Mouse (Mus musculus) forebrain, embryonic 16.5 days (tissue): ENCODE measurements around the gene Stk10. TPM values are rescaled to one million over a fixed set of nuclear protein-coding genes. Genes with fewer than 3 reads are reported as not detected.

Experiments
- ATAC-seq: fragments of 200-750 bp; cut with Nextera tagmentation; 2 replicates; pipeline ENCODE4 v1.8.0; 2017; ENCODE audit warnings: mild to moderate bottlenecking, moderate library complexity
- H3K27ac ChIP-seq: fragments of 300-500 bp; sonication (generic); 2 replicates; pipeline ENCODE4 v1.5.1; 2014; ENCODE audit warnings: low read length, control low read depth
- H3K27me3 ChIP-seq: fragments of 300-500 bp; sonication (generic); replicated peaks from 2 replicates; pipeline ENCODE4 v1.6.1; 2014; ENCODE audit warnings: low read length; ENCODE audit not compliant: control insufficient read depth, insufficient read depth
- H3K36me3 ChIP-seq: fragments of 300-500 bp; sonication (generic); 2 replicates; pipeline ENCODE4 v1.6.1; 2014; ENCODE audit not compliant: control insufficient read depth, insufficient read depth
- H3K4me1 ChIP-seq: fragments of 300-500 bp; sonication (generic); replicated peaks from 2 replicates; pipeline ENCODE4 v1.6.1; 2014; ENCODE audit warnings: low read length; ENCODE audit not compliant: control insufficient read depth, insufficient read depth
- H3K4me2 ChIP-seq: fragments of 300-500 bp; sonication (generic); 2 replicates; pipeline ENCODE4 v1.6.1; 2014; ENCODE audit warnings: mild to moderate bottlenecking, low read length, control low read depth
- H3K4me3 ChIP-seq: fragments of 300-500 bp; sonication (generic); replicated peaks from 2 replicates; pipeline ENCODE4 v1.5.1; 2014; ENCODE audit warnings: mild to moderate bottlenecking, low read length, control low read depth
- H3K9ac ChIP-seq: fragments of 300-500 bp; sonication (generic); replicated peaks from 2 replicates; pipeline ENCODE4 v1.6.1; 2014; ENCODE audit warnings: low read depth, low read length, control low read depth
- H3K9me3 ChIP-seq: fragments of 300-500 bp; sonication (generic); 2 replicates; pipeline ENCODE4 v1.6.1; 2016; ENCODE audit warnings: low read length; ENCODE audit not compliant: control insufficient read depth
- WGBS: fragments of 180-500 bp; shearing (Covaris S2); extraction: QIAGEN DNeasy Blood & Tissue Kit; methylation state at CpG from one replicate; pipeline ENCODE4 v1.1.7; 2014; 5-methylcytosine and 5-hydroxymethylcytosine counted together
- polyA plus RNA-seq: library from polyadenylated mRNA; unstranded; fragments of >200 nt; fragmentation: Nextera tagmentation; extraction: Ambion mirVana; gene quantifications from 2 replicates; pipeline ENCODE4 v1.2.1, GENCODE M21; 2015

Stk10 gene
- polyA plus RNA-seq, 1 experiment from 2014 or later, result 2.8 TPM

GRCm38 (mm10) chr11:32625677-32626076 is 92.6 kb downstream of the Stk10 start:
- Histone ChIP-seq H3K36me3 (no peaks in the 10 kb centered on the region), H3K27ac (no peak overlapping the region)

GRCm38 (mm10) chr11:32626079-32626478 is 93.0 kb downstream of the Stk10 start:
- no peak overlapping the region for H3K4me3 ChIP-seq
- ATAC-seq, result no peak
- H3K36me3 ChIP-seq, result no peaks in the 10 kb centered on the region
- no peaks in the 10 kb centered on the region for H3K9me3 ChIP-seq
- H3K27me3 ChIP-seq, result no peaks in the 10 kb centered on the region
- H3K9ac ChIP-seq, result no peak overlapping the region
- no peak overlapping the region for H3K27ac ChIP-seq
- H3K4me1 ChIP-seq, result peaks cover 8% of the 10 kb centered on the region; the same call in 1 of the 2 replicates
- 79% methylated on average over 6 of the region's 6 CpGs for WGBS
- H3K4me2 ChIP-seq, result no peak overlapping the region

More at GRCm38 (mm10) chr11:32625677-32626076, 92.6 kb downstream of the Stk10 start:
- no peak overlapping the region for H3K4me2 ChIP-seq
- no peak for ATAC-seq
- H3K4me1 ChIP-seq, result peaks cover 8% of the 10 kb centered on the region; the same call in 1 of the 2 replicates
- no peaks in the 10 kb centered on the region for H3K9me3 ChIP-seq
- no peak overlapping the region for H3K4me3 ChIP-seq
- no peak overlapping the region for H3K9ac ChIP-seq
- no peaks in the 10 kb centered on the region for H3K27me3 ChIP-seq
- WGBS, result 60% methylated on average over 1 of the region's 1 CpGs

GRCm38 (mm10) chr11:32627900-32628299 is 94.8 kb downstream of the Stk10 start:
- WGBS, result 88% methylated on average over 6 of the region's 6 CpGs
- Histone ChIP-seq H3K9me3 (no peaks in the 10 kb centered on the region), H3K27ac (no peak overlapping the region), H3K4me2 (no peak overlapping the region), H3K4me1 (peaks cover 5% of the 10 kb centered on the region; the same call in 1 of the 2 replicates), H3K36me3 (no peaks in the 10 kb centered on the region), H3K4me3 (no peak overlapping the region), H3K9ac (no peak overlapping the region), H3K27me3 (no peaks in the 10 kb centered on the region)
- no peak for ATAC-seq

- Histone ChIP-seq H3K4me2 (no peak overlapping the region), H3K4me1 (no peaks in the 10 kb centered on the region), H3K4me3 (no peak overlapping the region), H3K27me3 (no peaks in the 10 kb centered on the region), H3K27ac (no peak overlapping the region), H3K9ac (no peak overlapping the region), H3K9me3 (no peaks in the 10 kb centered on the region), H3K36me3 (no peaks in the 10 kb centered on the region)
- no peak for ATAC-seq
- WGBS, result 91% methylated on average over 4 of the region's 4 CpGs
Measured at GRCm38 (mm10) chr11:32629713-32630211, 96.7 kb downstream of the Stk10 start.

GRCm38 (mm10) chr11:32632671-32633070 is 99.6 kb downstream of the Stk10 start:
- H3K27ac ChIP-seq, result no peak overlapping the region
- ATAC-seq, result no peak
- H3K4me2 ChIP-seq, result no peak overlapping the region
- H3K9me3 ChIP-seq, result no peaks in the 10 kb centered on the region
- H3K9ac ChIP-seq, result no peak overlapping the region
- H3K27me3 ChIP-seq, result no peaks in the 10 kb centered on the region
- H3K36me3 ChIP-seq, result no peaks in the 10 kb centered on the region
- WGBS, result 96% methylated on average over 5 of the region's 5 CpGs
- no peaks in the 10 kb centered on the region for H3K4me1 ChIP-seq
- no peak overlapping the region for H3K4me3 ChIP-seq

GRCm38 (mm10) chr11:32633542-32633941 is 100.4 kb downstream of the Stk10 start:
- Histone ChIP-seq H3K27ac (no peak overlapping the region), H3K27me3 (no peaks in the 10 kb centered on the region), H3K4me1 (no peaks in the 10 kb centered on the region), H3K9me3 (no peaks in the 10 kb centered on the region), H3K9ac (no peak overlapping the region), H3K36me3 (no peaks in the 10 kb centered on the region), H3K4me2 (no peak overlapping the region), H3K4me3 (no peak overlapping the region)
- no peak for ATAC-seq
- 73% methylated on average over 3 of the region's 3 CpGs for WGBS

GRCm38 (mm10) chr11:32634143-32634542 is 101.0 kb downstream of the Stk10 start:
- H3K9me3 ChIP-seq, result no peaks in the 10 kb centered on the region
- no peak overlapping the region for H3K27ac ChIP-seq
- no peaks in the 10 kb centered on the region for H3K36me3 ChIP-seq
- no peak overlapping the region for H3K4me3 ChIP-seq
- ATAC-seq, result no peak
- H3K9ac ChIP-seq, result no peak overlapping the region
- 95% methylated on average over 2 of the region's 2 CpGs for WGBS
- H3K4me1 ChIP-seq, result no peaks in the 10 kb centered on the region
- H3K27me3 ChIP-seq, result no peaks in the 10 kb centered on the region
- H3K4me2 ChIP-seq, result no peak overlapping the region

- ATAC-seq, result no peak
- WGBS, result 51% methylated on average over 2 of the region's 2 CpGs
- H3K27me3 ChIP-seq, result no peaks in the 10 kb centered on the region
- H3K4me2 ChIP-seq, result no peak overlapping the region
- H3K27ac ChIP-seq, result no peak overlapping the region
- no peaks in the 10 kb centered on the region for H3K36me3 ChIP-seq
- no peaks in the 10 kb centered on the region for H3K4me1 ChIP-seq
- no peaks in the 10 kb centered on the region for H3K9me3 ChIP-seq
- H3K4me3 ChIP-seq, result no peak overlapping the region
- H3K9ac ChIP-seq, result no peak overlapping the region
Measured at GRCm38 (mm10) chr11:32634842-32635241, 101.7 kb downstream of the Stk10 start.

- 82% methylated on average over 4 of the region's 4 CpGs for WGBS
- no peaks in the 10 kb centered on the region for H3K9me3 ChIP-seq
- H3K36me3 ChIP-seq, result no peaks in the 10 kb centered on the region
- H3K27me3 ChIP-seq, result no peaks in the 10 kb centered on the region
- no peak for ATAC-seq
- peaks cover 5% of the 10 kb centered on the region for H3K4me1 ChIP-seq
- H3K9ac ChIP-seq, result no peak overlapping the region
- H3K4me2 ChIP-seq, result no peak overlapping the region
- H3K4me3 ChIP-seq, result no peak overlapping the region
- H3K27ac ChIP-seq, result no peak overlapping the region
Measured at GRCm38 (mm10) chr11:32636275-32636674, 103.2 kb downstream of the Stk10 start.
